Mouse (Mus musculus) myocyte (in vitro differentiated cells): ENCODE measurements around the gene Mgmt. TPM values are rescaled to one million over a fixed set of nuclear protein-coding genes. Genes with fewer than 3 reads are reported as not detected.

Experiments used
- H3K27me3 ChIP-seq: one replicate; pipeline ENCODE4 v1.6.1; 2011; ENCODE audit not compliant: control insufficient read depth, insufficient read depth, insufficient read length
- H3K36me3 ChIP-seq: one replicate; pipeline ENCODE4 v1.6.1; 2011; ENCODE audit not compliant: control insufficient read depth, insufficient read depth
- H3K4me2 ChIP-seq: one replicate; pipeline ENCODE4 v1.6.1; 2011; ENCODE audit warnings: low read depth, control low read depth
- H3K4me3 ChIP-seq: one replicate; pipeline ENCODE4 v1.5.1; 2011; ENCODE audit warnings: mild to moderate bottlenecking, control low read depth, moderate library complexity
- H3K79me2 ChIP-seq: one replicate; pipeline ENCODE4 v1.6.1; 2011; ENCODE audit not compliant: control insufficient read depth, insufficient read depth
- H3ac ChIP-seq: one replicate; pipeline ENCODE4 v1.6.1; 2011; ENCODE audit not compliant: control insufficient read depth, insufficient read length
- CEBPB ChIP-seq: IDR thresholded peaks from 2 replicates; pipeline ENCODE4 v1.6.1; 2011; ENCODE audit warnings: mild to moderate bottlenecking, moderate library complexity; ENCODE audit not compliant: poor library complexity, insufficient read depth, severe bottlenecking
- E2F4 ChIP-seq: IDR thresholded peaks from one replicate; pipeline ENCODE4 v1.6.1; 2011; ENCODE audit warnings: mild to moderate bottlenecking, control low read depth, moderate library complexity; ENCODE audit not compliant: insufficient read depth
- MAX ChIP-seq: IDR thresholded peaks from one replicate; pipeline ENCODE4 v1.6.1; 2011; ENCODE audit warnings: low read depth, mild to moderate bottlenecking, control low read depth
- MYOD1 ChIP-seq, 3 experiments: IDR thresholded peaks; one replicate each; pipeline ENCODE4 v1.6.1; 2011; ENCODE audit warnings: control low read depth in 2 of 3, low read depth in 2 of 3, mild to moderate bottlenecking in 2 of 3, moderate library complexity in 1 of 3; ENCODE audit not compliant: insufficient read length in 2 of 3, control insufficient read depth in 1 of 3
- MYOG ChIP-seq, 3 experiments: IDR thresholded peaks; one replicate each; pipeline ENCODE4 v1.6.1; 2011; ENCODE audit warnings: control low read depth in 2 of 3, low read depth in 2 of 3, mild to moderate bottlenecking in 2 of 3; ENCODE audit not compliant: insufficient read length in 2 of 3, control insufficient read depth in 1 of 3, insufficient read depth in 1 of 3
- POLR2A ChIP-seq: IDR thresholded peaks from one replicate; pipeline ENCODE4 v1.6.1; 2011; ENCODE audit warnings: low read depth, mild to moderate bottlenecking, control low read depth, moderate library complexity; ENCODE audit not compliant: insufficient read length
- POLR2AphosphoS2 ChIP-seq: IDR thresholded peaks from one replicate; pipeline ENCODE4 v1.6.1; 2011; ENCODE audit warnings: low read depth, control low read depth; ENCODE audit not compliant: insufficient read length
- REST ChIP-seq: IDR thresholded peaks from one replicate; pipeline ENCODE4 v1.6.1; 2011; ENCODE audit warnings: mild to moderate bottlenecking, control low read depth, moderate library complexity; ENCODE audit not compliant: insufficient read depth, insufficient read length
- SRF ChIP-seq: IDR thresholded peaks from one replicate; pipeline ENCODE4 v1.6.1; 2011; ENCODE audit warnings: low read depth; ENCODE audit not compliant: control insufficient read depth, insufficient read length
- TCF12 ChIP-seq: IDR thresholded peaks from one replicate; pipeline ENCODE4 v1.6.1; 2011; ENCODE audit warnings: mild to moderate bottlenecking, control low read depth; ENCODE audit not compliant: poor library complexity, insufficient read depth, severe bottlenecking
- TCF3 ChIP-seq: IDR thresholded peaks from one replicate; pipeline ENCODE4 v1.6.1; 2011; ENCODE audit warnings: low read depth, control low read depth; ENCODE audit not compliant: insufficient read length
- USF1 ChIP-seq: IDR thresholded peaks from one replicate; pipeline ENCODE4 v1.6.1; 2011; ENCODE audit warnings: low read depth, mild to moderate bottlenecking, control low read depth, moderate library complexity
- polyA plus RNA-seq: library from polyadenylated mRNA; unstranded; fragments of >200 nt; fragmentation: generic; extraction: Trizol; gene quantifications from one replicate; pipeline ENCODE4 v1.2.1, GENCODE M21; 2012; ENCODE audit warnings: missing spikeins

Mgmt gene
- polyA plus RNA-seq, 1 experiment: 1.3 TPM

DNA sequence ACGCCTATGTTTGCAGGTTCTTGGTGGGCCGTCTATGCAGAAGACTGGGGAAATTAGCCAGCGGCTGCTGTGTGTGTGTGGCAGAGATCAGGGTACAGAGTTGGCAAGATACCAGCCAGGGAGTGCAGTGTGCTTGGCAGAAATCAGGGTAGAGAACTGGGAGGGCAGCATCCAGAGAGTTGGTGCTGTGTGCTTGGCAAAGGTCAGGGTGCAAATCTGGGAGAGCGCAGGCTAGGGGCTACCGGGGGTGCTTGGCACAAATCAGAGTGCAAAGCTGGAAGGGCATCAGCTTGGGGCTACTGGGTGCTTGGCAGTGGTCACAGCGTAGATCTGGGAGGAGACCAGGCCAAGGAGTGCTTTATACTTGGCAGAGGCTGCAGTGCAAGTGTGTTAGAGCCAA, 175.4 kb downstream of the Mgmt start:
- no peak for TF ChIP-seq POLR2A
- no peak for TF ChIP-seq MYOD1 (IDR thresholded peaks at IDR 0.05; ENCODE audit: control insufficient read depth in 1 of 3, insufficient read length in 2 of 3, low read depth in 2 of 3)
- TF ChIP-seq TCF3: no peak
- TF ChIP-seq POLR2AphosphoS2: no peak
- no peak for TF ChIP-seq REST
- TF ChIP-seq TCF12: no peak
- no peak for TF ChIP-seq CEBPB
- TF ChIP-seq MYOG (IDR thresholded peaks at IDR 0.05; ENCODE audit: control insufficient read depth in 1 of 3, insufficient read depth in 1 of 3, insufficient read length in 2 of 3, low read depth in 2 of 3): no peak
- no peak for TF ChIP-seq E2F4
- no peak for TF ChIP-seq MAX
- TF ChIP-seq SRF: no peak
- no peak for TF ChIP-seq USF1
- no peak overlapping the region for H3K4me3 ChIP-seq
- H3ac ChIP-seq: no peak overlapping the region
- H3K79me2 ChIP-seq: no peaks in the 10 kb centered on the region
- no peaks in the 10 kb centered on the region for H3K36me3 ChIP-seq
- no peak overlapping the region for H3K4me2 ChIP-seq
- H3K27me3 ChIP-seq: no peaks in the 10 kb centered on the region

DNA sequence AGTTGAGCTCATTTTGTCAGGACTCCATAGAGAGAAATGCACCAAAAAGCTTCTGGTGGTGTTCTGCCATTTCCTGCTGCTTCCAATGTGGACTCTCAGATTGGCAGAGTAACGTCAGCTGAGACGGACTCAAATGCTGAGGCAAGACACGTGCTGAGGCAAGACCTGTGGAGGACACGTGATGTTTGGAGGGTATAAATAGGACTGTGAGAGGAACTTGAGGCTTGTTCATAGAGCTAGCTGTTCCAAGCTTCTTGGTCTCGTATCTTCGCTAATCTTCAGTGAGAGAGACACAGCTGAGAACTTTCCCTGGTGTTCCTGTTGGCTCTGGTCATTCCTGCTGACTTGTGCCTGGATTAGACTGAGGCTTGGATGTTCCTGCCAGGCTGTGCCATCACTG, 176.9 kb downstream of the Mgmt start:
- no peaks in the 10 kb centered on the region for H3K36me3 ChIP-seq
- H3ac ChIP-seq: no peak overlapping the region
- H3K4me2 ChIP-seq: no peak overlapping the region
- no peak overlapping the region for H3K4me3 ChIP-seq
- TF ChIP-seq USF1 (no peak), MAX (no peak), SRF (no peak), TCF3 (no peak), CEBPB (no peak), POLR2A (no peak), POLR2AphosphoS2 (no peak), E2F4 (no peak), MYOD1 (IDR thresholded peaks at IDR 0.05; ENCODE audit: control insufficient read depth in 1 of 3, insufficient read length in 2 of 3, low read depth in 2 of 3) (no peak), REST (no peak), MYOG (IDR thresholded peaks at IDR 0.05; ENCODE audit: control insufficient read depth in 1 of 3, insufficient read depth in 1 of 3, insufficient read length in 2 of 3, low read depth in 2 of 3) (no peak), TCF12 (no peak)
- H3K79me2 ChIP-seq: no peaks in the 10 kb centered on the region
- no peaks in the 10 kb centered on the region for H3K27me3 ChIP-seq

DNA sequence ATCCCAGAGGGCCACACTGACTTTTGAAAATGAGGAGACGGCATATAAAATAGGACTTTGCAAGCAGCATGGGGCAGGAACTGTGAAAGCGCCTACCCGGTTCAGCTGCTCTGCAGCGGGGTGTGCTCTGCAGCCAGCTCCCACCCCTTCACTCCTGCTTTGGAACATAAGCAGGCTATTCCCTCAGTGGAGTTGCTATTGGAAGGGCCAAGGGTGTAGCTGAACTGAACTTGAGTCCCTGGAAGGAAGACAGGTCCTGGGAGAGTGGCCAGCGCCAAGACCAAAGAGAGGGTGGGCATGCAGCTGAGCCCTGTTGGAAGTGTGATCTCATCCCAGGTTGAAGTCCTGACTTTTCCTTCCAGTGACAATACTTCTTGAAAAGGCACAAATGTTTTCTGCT, 179.5 kb downstream of the Mgmt start:
- Histone ChIP-seq H3K4me2 (no peak overlapping the region), H3K27me3 (no peaks in the 10 kb centered on the region), H3ac (no peak overlapping the region), H3K4me3 (no peak overlapping the region), H3K79me2 (no peaks in the 10 kb centered on the region), H3K36me3 (no peaks in the 10 kb centered on the region)
- TF ChIP-seq MYOG (IDR thresholded peaks at IDR 0.05; ENCODE audit: control insufficient read depth in 1 of 3, insufficient read depth in 1 of 3, insufficient read length in 2 of 3, low read depth in 2 of 3) (no peak), MYOD1 (IDR thresholded peaks at IDR 0.05; ENCODE audit: control insufficient read depth in 1 of 3, insufficient read length in 2 of 3, low read depth in 2 of 3) (no peak), TCF3 (no peak), E2F4 (no peak)

DNA sequence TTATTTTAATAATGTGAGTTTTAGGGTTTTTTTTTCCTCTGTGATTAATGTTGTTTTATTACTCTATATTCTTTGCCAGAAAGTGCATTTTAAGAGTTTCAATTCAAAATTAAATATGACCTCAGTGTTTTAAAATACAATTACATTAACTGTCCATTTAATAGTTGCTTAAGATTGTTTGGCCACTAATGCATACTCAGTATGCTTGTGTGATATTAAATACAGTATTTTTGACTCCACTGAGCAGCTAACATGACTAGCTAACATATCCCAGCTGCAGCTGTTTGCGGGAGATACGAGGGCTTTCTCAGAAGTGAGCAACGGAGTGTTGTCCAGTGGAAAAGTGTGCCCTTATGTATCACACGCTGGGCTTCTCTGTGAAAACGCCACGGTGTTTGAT, 179.9 kb downstream of the Mgmt start:
- Histone ChIP-seq H3K79me2 (no peaks in the 10 kb centered on the region), H3K36me3 (no peaks in the 10 kb centered on the region)

DNA sequence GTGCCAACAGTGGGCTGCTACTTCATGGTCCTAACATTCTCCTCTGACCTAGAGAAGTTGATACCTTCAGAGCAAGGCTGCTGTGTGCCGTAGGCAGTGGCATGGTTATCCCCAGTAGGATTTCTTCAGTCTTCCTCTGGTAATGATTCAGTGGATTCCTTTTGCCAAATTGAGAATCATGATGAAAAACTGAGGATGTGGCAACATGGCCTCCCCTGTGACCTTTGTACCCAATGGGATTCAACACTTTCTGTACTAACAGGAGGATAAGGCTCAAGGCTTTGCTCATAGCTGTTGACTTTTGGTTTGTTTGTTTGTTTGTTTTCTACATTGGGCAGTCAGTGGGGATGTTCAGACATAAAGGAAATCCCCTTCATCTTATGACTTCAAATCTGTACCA, 180.9 kb downstream of the Mgmt start:
- Histone ChIP-seq H3ac (no peak overlapping the region), H3K79me2 (no peaks in the 10 kb centered on the region), H3K4me3 (no peak overlapping the region), H3K27me3 (no peaks in the 10 kb centered on the region), H3K36me3 (no peaks in the 10 kb centered on the region), H3K4me2 (no peak overlapping the region)
- no peak for TF ChIP-seq POLR2AphosphoS2
- no peak for TF ChIP-seq REST
- TF ChIP-seq MAX: no peak
- no peak for TF ChIP-seq SRF
- no peak for TF ChIP-seq TCF12
- TF ChIP-seq USF1: no peak
- no peak for TF ChIP-seq POLR2A
- TF ChIP-seq MYOG (IDR thresholded peaks at IDR 0.05; ENCODE audit: control insufficient read depth in 1 of 3, insufficient read depth in 1 of 3, insufficient read length in 2 of 3, low read depth in 2 of 3): no peak
- no peak for TF ChIP-seq E2F4
- no peak for TF ChIP-seq CEBPB
- TF ChIP-seq MYOD1 (IDR thresholded peaks at IDR 0.05; ENCODE audit: control insufficient read depth in 1 of 3, insufficient read length in 2 of 3, low read depth in 2 of 3): no peak
- TF ChIP-seq TCF3: no peak

More for the DNA sequence above, 179.9 kb downstream of the Mgmt start:
- TF ChIP-seq POLR2AphosphoS2 (no peak), MAX (no peak), USF1 (no peak), REST (no peak), E2F4 (no peak), SRF (no peak), CEBPB (no peak), TCF12 (no peak), TCF3 (no peak), MYOG (IDR thresholded peaks at IDR 0.05; ENCODE audit: control insufficient read depth in 1 of 3, insufficient read depth in 1 of 3, insufficient read length in 2 of 3, low read depth in 2 of 3) (no peak), MYOD1 (IDR thresholded peaks at IDR 0.05; ENCODE audit: control insufficient read depth in 1 of 3, insufficient read length in 2 of 3, low read depth in 2 of 3) (no peak), POLR2A (no peak)
- Histone ChIP-seq H3K4me2 (no peak overlapping the region), H3K4me3 (no peak overlapping the region), H3ac (no peak overlapping the region), H3K27me3 (no peaks in the 10 kb centered on the region)
